Mouse (Mus musculus) layer of hippocampus, adult 11-12 months (tissue): ENCODE results near the gene Zdhhc9.

Experiments
- DNase-seq: peaks from one replicate; pipeline ENCODE4 v3.0.0; 2022; ENCODE audit warnings: low spot score

Gene Zdhhc9

DNA sequence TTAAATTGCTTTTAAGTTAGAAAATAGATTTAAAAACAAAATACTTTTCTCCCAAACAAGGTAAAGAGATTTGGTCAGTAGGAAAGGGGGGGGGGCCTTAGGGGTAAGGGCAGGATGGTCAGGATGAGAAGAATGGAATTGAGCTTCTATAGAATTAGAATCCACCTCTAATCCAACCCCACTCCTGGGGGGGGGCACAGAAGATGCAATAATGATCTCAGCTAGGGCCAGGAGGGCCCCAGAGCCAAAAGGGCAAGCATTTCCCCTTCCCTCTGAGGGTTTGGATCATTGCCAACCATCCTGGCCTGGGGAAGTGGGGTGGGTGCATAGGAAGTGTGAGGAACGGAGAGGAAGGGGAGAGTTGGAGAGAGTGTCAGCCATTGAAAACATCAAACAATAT lies 38.3 kb downstream of the Zdhhc9 start:
- DNase-seq, result no peak

- DNase-seq, result no peak
Measured at GRCm38 (mm10) chrX:48169892-48170291, 38.8 kb downstream of the Zdhhc9 start.

DNA sequence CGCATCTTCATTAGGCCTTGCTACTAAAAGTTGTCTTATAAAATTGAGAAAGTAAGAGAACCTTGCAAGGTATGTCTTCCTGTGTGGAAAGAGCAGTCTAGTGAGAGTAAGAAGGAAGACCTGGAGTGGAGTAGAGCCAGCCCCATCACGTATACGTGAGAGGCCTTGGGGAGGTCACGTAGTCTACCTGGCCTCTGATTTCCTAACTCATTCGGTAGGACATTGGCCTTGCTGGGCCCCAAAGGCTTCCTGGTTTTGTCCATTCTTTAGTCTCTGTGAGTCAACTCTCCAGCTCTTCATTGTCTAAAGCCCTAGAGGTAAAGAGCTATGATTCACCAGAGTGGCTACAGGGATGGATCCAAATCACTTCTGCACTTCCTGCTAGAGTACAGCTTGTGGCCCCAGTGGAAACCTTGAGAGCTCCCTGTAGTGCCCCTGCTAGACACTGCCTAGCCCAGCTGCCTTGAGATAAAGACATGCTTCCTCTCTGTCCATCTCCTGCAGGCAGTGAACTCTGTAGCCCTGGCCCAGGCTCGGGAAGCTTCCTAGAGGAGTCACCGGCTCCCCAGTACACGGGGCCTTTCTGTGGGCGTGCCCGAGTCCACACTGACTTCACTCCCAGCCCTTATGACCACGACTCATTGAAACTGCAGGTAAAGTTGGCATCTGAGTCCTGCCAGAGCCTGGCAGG lies 50.3 kb downstream of the Zdhhc9 start:
- no peak for DNase-seq

DNA sequence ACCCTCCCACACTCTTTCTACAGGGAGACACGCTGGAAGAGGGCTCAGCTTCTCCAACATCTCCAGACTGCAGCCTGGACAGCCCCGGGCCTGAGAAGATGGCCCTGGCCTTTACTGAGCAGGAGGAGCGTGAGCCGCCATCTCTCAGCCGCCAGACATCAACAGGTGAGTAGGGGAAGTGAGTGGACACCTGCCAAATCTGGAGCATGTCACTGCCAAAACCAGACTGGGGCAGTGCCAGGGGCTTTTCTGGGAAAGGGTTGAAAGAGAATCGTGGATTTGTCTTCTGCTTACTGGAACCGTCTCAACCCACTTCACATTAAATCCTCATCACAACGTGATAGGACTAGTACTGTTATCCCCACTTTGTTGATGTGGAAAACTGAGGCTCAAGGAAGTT lies 51.3 kb downstream of the Zdhhc9 start:
- no peak for DNase-seq

DNA sequence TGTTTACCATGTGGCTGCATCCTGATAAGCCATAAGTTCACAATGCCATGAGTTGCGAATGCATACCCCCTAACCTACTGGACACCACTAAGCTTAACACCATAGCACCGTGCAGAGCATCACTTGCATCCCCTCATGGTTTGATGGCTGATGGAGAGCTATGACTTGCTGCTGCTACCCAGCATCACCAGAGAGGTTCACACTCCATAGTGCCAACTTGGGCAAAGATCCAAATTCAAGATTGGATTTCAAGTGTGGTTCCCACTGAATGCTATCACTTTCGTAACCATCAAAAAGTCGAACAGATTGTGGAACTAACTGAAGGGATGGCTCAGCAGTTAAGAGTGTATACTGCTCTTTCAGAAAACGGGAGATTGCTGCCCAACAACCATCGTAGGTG lies 53.2 kb downstream of the Zdhhc9 start:
- no peak for DNase-seq

DNA sequence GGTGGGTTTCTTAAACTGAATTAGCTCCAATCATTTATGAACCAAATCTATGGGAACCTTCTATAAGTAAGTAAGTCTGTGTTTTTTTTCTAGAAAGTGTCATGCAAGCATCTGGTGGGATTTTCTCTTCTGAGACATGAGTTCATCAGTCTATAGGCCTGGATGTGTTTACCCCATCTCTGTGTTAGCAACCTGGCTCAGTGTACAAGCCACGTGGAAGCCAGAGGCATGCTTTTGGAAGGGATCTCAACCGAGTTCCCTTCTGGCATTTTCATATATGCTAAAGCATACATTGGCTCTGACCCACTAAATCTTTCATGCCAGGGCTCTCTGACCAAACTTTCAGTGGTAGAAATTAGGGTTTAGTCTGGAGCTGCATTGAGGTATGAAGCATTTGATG lies 54.7 kb downstream of the Zdhhc9 start:
- DNase-seq, result no peak

DNA sequence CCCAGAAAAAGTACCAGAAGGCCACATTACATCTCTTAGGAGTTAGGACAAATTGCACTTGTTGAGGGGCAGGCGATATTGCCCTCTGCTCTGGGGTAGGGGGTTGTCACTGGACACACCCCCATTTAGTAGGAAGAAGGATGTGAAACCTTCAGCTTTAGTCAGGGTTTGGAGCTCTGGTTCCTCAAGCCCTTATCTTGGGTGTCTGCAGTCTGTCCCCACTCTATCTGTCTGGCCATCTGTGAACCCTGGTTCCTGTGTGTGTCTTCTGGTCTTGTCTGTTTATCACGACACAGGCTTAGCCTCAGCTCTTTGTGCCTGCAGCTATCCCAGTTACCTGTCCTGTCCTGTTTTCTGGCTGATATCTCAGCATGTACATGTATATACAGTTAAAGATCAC lies 55.3 kb downstream of the Zdhhc9 start:
- no peak for DNase-seq

GRCm38 (mm10) chrX:48152106-48152505 lies 56.6 kb downstream of the Zdhhc9 start:
- no peak for DNase-seq

DNA sequence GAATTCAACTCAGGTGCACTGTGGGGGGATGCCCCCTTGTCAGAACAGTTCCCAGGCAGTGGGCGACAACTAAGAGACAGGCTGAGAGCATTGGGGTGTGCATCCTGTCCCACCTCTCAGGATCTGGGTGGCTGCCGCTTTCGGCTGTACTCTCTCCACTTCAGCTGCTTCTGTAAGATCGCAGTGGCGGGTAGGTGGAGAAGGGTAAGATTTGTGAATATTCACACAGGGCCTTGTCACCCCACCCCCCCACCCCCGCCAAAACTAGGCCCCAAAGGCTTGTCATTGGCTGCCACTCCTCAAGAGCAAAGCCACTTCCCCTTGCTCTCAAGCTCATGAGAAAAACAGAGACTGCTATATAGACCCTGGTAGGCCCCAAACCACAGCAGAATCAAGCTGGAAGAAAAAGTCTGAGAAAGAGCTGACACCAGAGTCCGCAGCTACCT lies 60.9 kb downstream of the Zdhhc9 start:
- no peak for DNase-seq

DNA sequence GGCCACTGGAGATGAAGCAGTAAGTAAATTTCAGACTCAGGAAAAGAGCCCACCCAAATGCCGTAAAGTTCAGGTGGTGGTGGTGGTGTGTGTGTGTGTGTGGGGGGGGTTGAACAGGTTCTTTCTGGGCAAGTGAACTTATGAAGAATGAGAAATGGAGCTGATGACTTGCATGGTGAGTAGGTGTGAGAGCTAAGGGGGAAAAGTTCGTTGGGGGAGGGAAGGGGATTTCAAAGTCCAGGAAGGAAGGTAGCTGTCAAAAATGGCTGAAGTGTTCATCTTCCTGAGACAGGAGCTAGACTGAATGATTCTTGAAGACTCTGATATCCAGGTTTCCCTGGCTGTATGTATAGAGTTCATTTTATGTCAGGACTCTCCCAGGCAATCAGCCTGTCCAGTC lies 61.5 kb downstream of the Zdhhc9 start:
- no peak for DNase-seq

DNA sequence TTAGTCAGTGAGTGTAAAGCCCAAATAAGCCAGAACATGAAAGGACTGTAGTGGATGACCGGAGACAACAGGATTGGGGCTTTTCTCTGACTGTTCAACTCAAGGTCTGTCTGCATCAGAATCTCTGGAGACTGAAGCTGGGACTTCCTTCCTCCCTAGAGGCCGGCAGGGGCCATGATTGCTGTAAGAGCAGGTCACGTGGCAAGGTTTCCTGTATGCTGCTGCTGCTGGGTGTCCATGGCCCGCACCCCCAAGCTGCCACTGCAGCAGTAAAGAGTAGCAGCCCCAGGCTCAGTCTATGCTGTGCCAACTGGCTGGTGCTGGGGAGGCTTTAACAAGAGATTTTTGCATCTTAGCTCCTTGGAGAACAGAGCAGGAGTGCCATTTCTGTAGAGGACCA lies 62.4 kb downstream of the Zdhhc9 start, which contains the start of gene Sash3:
Gene Sash3 (plus strand): TSS at position 175 of the 400 bp plus-strand sequence.
- DNase-seq, result no peak

DNA sequence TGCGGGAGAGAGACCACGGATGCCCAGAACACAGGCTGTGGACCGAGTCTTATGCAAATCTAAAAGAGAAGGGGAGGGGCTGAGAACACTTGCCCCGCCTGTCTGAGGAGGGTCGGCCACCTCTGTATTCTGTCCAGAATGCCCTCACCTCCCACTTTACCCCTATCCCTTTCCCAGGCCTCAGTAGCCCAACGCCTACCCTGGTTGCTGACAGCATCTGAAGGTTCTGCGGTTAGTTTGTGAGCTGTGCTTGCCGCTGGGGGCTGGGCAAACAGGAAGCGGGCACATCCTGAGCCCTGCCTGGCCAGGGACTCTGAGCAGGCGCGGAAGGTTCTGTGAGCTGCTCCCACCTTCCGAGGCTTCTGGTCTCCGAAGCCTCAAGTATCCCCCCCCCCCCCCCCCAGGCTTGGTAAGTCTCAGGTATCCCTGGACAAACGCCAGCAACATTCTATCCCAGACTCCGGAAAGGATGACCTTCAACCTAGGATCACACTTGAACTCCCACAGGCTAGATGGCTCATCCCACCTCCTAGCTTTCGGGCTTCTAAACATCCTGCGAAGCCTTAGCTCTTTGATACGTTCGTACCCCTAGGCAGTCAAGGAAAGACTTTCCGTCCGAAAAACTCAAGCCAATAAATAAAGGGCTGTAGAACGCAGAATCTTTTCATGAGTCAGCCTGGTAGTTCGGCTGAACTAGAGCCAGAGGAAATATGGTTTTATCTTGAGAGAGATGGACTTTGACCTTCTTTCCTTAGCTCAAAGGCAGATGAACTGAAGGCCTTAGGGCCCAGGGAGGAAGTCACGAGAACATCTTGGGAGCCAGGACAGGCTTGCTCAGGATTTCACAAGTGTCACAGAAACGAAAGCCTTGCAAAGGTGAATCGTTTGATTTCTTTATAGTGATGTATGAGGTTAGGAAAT lies 65.0 kb downstream of the Zdhhc9 start:
- no peak for DNase-seq

DNA sequence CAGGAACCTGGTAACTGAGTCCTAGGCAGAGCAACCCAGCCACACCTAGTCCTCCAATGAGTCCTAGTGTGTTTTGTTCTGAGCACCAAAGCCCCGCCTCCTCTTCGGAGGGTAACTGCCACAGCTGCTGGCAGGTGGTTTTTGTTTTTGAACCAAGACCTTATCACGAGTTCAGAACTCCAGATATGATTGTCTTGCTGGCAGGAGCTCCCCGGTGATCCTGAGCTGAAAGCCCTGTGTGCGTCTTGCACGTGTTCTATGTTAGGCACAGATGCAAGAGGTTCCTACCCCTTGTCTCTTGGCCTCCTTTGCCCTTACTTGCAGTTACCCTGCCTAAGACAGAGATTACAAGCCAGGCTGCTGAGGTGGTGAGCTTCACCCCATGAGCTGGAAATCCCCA lies 67.2 kb downstream of the Zdhhc9 start:
- no peak for DNase-seq

DNA sequence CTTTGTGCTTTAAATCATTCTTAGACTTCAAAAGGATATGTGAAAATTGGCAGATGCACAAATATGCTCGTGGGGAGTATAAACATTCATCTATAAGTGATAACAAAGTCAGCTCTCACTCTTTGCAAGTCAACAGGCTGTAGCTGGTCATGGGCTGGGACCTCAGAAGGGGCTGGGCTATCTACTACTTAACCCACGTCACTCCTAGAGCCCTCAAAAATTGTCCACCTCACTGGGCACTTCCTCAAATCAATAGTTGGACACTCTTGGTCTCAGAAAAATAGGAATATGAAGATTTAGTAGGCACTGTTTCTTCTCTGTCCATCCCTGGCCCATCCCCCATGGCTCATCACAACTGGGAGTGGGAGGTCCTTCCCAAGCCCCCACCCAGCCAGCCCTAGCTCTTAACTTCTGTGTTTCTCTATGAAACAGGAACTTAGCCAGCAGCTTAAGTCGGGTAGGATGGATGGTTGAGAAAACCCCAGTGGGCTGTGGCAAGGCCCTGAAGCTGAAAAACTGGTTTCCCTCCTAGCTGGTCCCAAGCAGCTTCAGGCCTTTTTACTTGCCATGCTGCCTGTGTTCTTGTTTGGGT lies 68.3 kb downstream of the Zdhhc9 start:
- DNase-seq, result no peak

- DNase-seq, result no peak
Measured at GRCm38 (mm10) chrX:48139368-48140285, 69.1 kb downstream of the Zdhhc9 start.

GRCm38 (mm10) chrX:48138539-48139275 lies 70.0 kb downstream of the Zdhhc9 start:
- DNase-seq, result no peak

GRCm38 (mm10) chrX:48138011-48138410 lies 70.7 kb downstream of the Zdhhc9 start:
- no peak for DNase-seq

DNA sequence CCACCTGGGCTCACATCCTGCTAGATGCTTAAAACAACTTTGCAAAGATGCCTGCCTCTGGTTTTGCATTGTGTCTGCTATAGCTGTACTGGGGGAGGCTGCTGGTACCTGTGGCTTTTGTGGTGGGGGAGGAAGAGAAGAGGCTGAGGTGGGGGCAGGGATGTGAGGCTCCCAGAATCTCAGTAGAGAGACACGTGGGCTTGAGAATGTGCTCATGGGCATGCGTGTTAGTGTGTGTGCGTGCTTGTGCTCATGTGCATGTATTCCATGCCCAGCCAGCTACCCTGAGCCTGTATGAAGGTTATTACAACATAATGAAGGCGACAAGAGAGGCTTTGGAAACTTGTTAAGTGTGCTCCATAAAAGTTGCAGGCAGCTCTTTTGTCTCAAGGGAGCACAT lies 71.7 kb downstream of the Zdhhc9 start:
- DNase-seq, result no peak

- DNase-seq, result no peak
Measured at GRCm38 (mm10) chrX:48129167-48129566, 79.5 kb downstream of the Zdhhc9 start.

DNA sequence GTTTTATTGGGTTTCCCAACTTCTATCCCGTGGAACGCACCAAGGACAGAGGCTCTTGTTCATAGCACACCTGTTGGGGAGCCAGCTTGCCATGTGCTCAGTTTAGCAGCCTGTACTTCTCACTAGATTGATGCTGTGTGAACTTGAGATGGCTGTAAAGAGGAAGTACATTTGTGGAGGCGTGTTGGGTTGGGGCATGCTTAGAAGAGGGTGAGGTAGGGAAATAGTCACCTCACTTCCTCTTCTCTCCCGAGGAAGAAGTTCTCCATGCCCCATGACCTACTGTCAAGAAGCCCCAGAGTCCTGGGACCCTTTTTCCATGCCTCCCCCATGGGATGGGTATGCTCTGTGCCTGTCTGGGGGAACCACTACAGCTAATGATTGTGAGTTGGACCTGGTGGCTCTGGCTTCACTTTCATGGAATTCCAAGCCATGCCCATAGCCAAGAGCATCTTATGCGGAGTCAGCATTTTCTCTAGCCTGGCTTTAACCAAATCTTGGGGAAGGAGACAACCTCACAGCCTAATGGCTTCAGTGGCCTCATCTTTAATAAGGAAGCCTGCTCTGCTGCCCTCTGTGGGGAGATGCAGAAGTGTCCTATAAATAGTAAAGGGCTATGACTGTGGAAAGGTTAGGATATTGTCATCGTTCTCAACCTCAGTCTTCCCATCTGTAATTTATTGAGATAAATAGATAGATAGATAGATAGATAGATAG lies 81.0 kb downstream of the Zdhhc9 start:
- DNase-seq, result no peak
